Mouse (Mus musculus) left cerebral cortex, adult 11 months (tissue): Measurements from ENCODE around the gene Sost.

Experiments
- DNase-seq: peaks from one replicate; pipeline ENCODE4 v3.0.0; 2022; ENCODE audit warnings: low spot score

Gene Sost

GRCm38 (mm10) chr11:101946525-101946924, 20.3 kb downstream of the Sost start:
- DNase-seq, result no peak

- no peak for DNase-seq
Observed at GRCm38 (mm10) chr11:101943055-101943454, 23.8 kb downstream of the Sost start.

GRCm38 (mm10) chr11:101937108-101937507, 29.7 kb downstream of the Sost start:
- DNase-seq, result no peak

- DNase-seq, result no peak
Observed at GRCm38 (mm10) chr11:101936421-101936820, 30.4 kb downstream of the Sost start.

GRCm38 (mm10) chr11:101935743-101936142, 31.1 kb downstream of the Sost start:
- no peak for DNase-seq

- no peak for DNase-seq
Observed at GRCm38 (mm10) chr11:101931978-101932377, 34.8 kb downstream of the Sost start.

- DNase-seq, result no peak
Observed at GRCm38 (mm10) chr11:101928030-101928762, 38.6 kb downstream of the Sost start.

GRCm38 (mm10) chr11:101926951-101927589, 39.7 kb downstream of the Sost start:
- DNase-seq, result no peak

GRCm38 (mm10) chr11:101925636-101926035, 41.2 kb downstream of the Sost start:
- DNase-seq, result no peak

GRCm38 (mm10) chr11:101924441-101924976, 42.3 kb downstream of the Sost start:
- no peak for DNase-seq

GRCm38 (mm10) chr11:101923988-101924387, 42.8 kb downstream of the Sost start:
- DNase-seq, result no peak

GRCm38 (mm10) chr11:101921361-101921952, 45.4 kb downstream of the Sost start:
- no peak for DNase-seq

GRCm38 (mm10) chr11:101919660-101920059, 47.2 kb downstream of the Sost start:
- DNase-seq, result peak; percentile 76

GRCm38 (mm10) chr11:101918609-101919008, 48.2 kb downstream of the Sost start:
- DNase-seq, result no peak

- DNase-seq, result no peak
Observed at GRCm38 (mm10) chr11:101916772-101917171, 50.0 kb downstream of the Sost start.

- no peak for DNase-seq
Observed at GRCm38 (mm10) chr11:101913591-101913990, 53.2 kb downstream of the Sost start.
